Mouse (Mus musculus) heart, postnatal 0 days (tissue): ENCODE results near the gene Slc24a4. TPM values are rescaled to one million over a fixed set of nuclear protein-coding genes. Genes with fewer than 3 reads are reported as not detected.

ENCODE experiments used
- ATAC-seq: fragments of 200-750 bp; cut with Nextera tagmentation; 2 replicates; pipeline ENCODE4 v1.8.0; 2017; ENCODE audit warnings: low read depth, moderate number of reproducible peaks, moderate library complexity; ENCODE audit not compliant: insufficient read depth
- DNase-seq: peaks from one replicate; pipeline ENCODE4 v3.0.0-alpha.2; 2016; ENCODE audit warnings: low spot score
- H3K27ac ChIP-seq: fragments of 300-500 bp; sonication (generic); 2 replicates; pipeline ENCODE4 v1.5.1; 2014; ENCODE audit warnings: low read depth, mild to moderate bottlenecking
- H3K27me3 ChIP-seq: fragments of 300-500 bp; sonication (generic); 2 replicates; pipeline ENCODE4 v1.6.1; 2014; ENCODE audit warnings: low read length, mixed read lengths; ENCODE audit not compliant: control insufficient read depth, insufficient read depth
- H3K36me3 ChIP-seq: fragments of 300-500 bp; sonication (generic); replicated peaks from 2 replicates; pipeline ENCODE4 v1.6.1; 2014; ENCODE audit warnings: low read length, mixed read lengths; ENCODE audit not compliant: control insufficient read depth, insufficient read depth
- H3K4me1 ChIP-seq: fragments of 300-500 bp; sonication (generic); 2 replicates; pipeline ENCODE4 v1.6.1; 2014; ENCODE audit warnings: antibody characterized with exemption; ENCODE audit not compliant: control insufficient read depth, insufficient read depth
- H3K4me2 ChIP-seq: fragments of 300-500 bp; sonication (generic); 2 replicates; pipeline ENCODE4 v1.6.1; 2014; ENCODE audit warnings: low read depth, mild to moderate bottlenecking, low read length, moderate library complexity
- H3K4me3 ChIP-seq: fragments of 300-500 bp; sonication (generic); 2 replicates; pipeline ENCODE4 v1.5.1; 2014; ENCODE audit warnings: low read depth, low read length
- H3K9ac ChIP-seq: fragments of 300-500 bp; sonication (generic); replicated peaks from 2 replicates; pipeline ENCODE4 v1.6.1; 2014; ENCODE audit warnings: low read depth, low read length, mixed read lengths
- H3K9me3 ChIP-seq: fragments of 300-500 bp; sonication (generic); replicated peaks from 2 replicates; pipeline ENCODE4 v1.6.1; 2016; ENCODE audit warnings: low read length; ENCODE audit not compliant: control insufficient read depth
- CTCF ChIP-seq: IDR thresholded peaks from 2 replicates; pipeline ENCODE4 v1.5.1; 2016; ENCODE audit warnings: antibody characterized with exemption, control low read depth, low read depth
- EP300 ChIP-seq: IDR thresholded peaks from 2 replicates; pipeline ENCODE4 v1.6.1; 2016; ENCODE audit warnings: antibody characterized with exemption, low read depth
- WGBS: fragments of 180-500 bp; shearing (Covaris S2); extraction: QIAGEN DNeasy Blood & Tissue Kit; methylation state at CpG from one replicate; pipeline ENCODE4 v1.1.7; 2014; 5-methylcytosine and 5-hydroxymethylcytosine counted together
- polyA plus RNA-seq: library from polyadenylated mRNA; unstranded; fragments of >200 nt; fragmentation: Nextera tagmentation; extraction: Ambion mirVana; gene quantifications from 2 replicates; pipeline ENCODE4 v1.2.1, GENCODE M21; 2015
- total RNA-seq: library from RNA; depleted of rRNA; stranded (reverse); fragments of >200 nt; gene quantifications from 2 replicates; pipeline ENCODE4 v1.2.3, GENCODE M21; 2014; ENCODE audit warnings: low replicate concordance

Gene Slc24a4
- total and polyA plus RNA-seq, 2 experiments from 2014 or later: 0.99 to 2.2 TPM

GRCm38 (mm10) chr12:102108851-102109250 is 19.7 kb upstream of the Slc24a4 start:
- Histone ChIP-seq H3K4me2 (no peak overlapping the region), H3K27me3 (no peaks in the 10 kb centered on the region), H3K4me1 (no peaks in the 10 kb centered on the region), H3K9me3 (no peaks in the 10 kb centered on the region), H3K27ac (no peak overlapping the region), H3K36me3 (no peaks in the 10 kb centered on the region), H3K9ac (no peak overlapping the region), H3K4me3 (no peak overlapping the region)
- ATAC-seq (no peak), DNase-seq (no peak)
- no peak for TF ChIP-seq EP300
- TF ChIP-seq CTCF: no peak

- H3K9ac ChIP-seq: no peak overlapping the region
- no peaks in the 10 kb centered on the region for H3K36me3 ChIP-seq
- no peaks in the 10 kb centered on the region for H3K9me3 ChIP-seq
- H3K4me2 ChIP-seq: no peak overlapping the region
- TF ChIP-seq CTCF: no peak
- ATAC-seq (no peak), DNase-seq (no peak)
- no peaks in the 10 kb centered on the region for H3K4me1 ChIP-seq
- no peaks in the 10 kb centered on the region for H3K27me3 ChIP-seq
- H3K27ac ChIP-seq: no peak overlapping the region
- WGBS: 59% methylated on average over 4 of the region's 4 CpGs
- H3K4me3 ChIP-seq: no peak overlapping the region
Observed at GRCm38 (mm10) chr12:102112491-102112890, 16.0 kb upstream of the Slc24a4 start.

GRCm38 (mm10) chr12:102112901-102113300 is 15.6 kb upstream of the Slc24a4 start:
- DNase-seq (no peak), ATAC-seq (no peak)
- peaks cover 4% of the 10 kb centered on the region for H3K4me1 ChIP-seq
- WGBS: 69% methylated on average over 7 of the region's 7 CpGs
- TF ChIP-seq CTCF: no peak
- TF ChIP-seq EP300: no peak
- H3K4me3 ChIP-seq: no peak overlapping the region
- no peaks in the 10 kb centered on the region for H3K36me3 ChIP-seq
- H3K9me3 ChIP-seq: no peaks in the 10 kb centered on the region
- no peaks in the 10 kb centered on the region for H3K27me3 ChIP-seq
- no peak overlapping the region for H3K4me2 ChIP-seq
- no peak overlapping the region for H3K27ac ChIP-seq
- H3K9ac ChIP-seq: no peak overlapping the region

DNA sequence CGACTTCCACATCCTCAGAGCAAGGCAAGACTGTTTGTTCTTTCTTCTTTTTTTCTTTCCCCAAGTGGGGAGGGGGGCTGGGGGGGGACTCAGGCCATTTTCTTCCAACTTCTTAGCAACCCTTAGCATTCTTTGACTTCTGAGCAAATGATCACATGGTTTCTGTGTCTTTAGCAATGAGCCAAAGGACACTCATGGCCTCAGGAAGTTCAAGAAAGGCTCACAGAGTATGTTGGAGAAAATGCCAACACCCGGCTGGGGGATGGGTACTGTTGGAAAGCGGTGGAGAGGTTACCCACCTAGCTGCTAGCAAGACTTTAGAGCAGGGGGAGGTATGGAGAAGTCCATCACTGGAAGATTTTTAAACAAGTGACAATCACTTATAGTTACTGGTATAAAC is 15.1 kb upstream of the Slc24a4 start:
- no peak for DNase-seq
- Histone ChIP-seq H3K27ac (no peak overlapping the region), H3K9ac (no peak overlapping the region), H3K27me3 (no peaks in the 10 kb centered on the region), H3K9me3 (no peaks in the 10 kb centered on the region), H3K4me1 (peaks cover 9% of the 10 kb centered on the region), H3K4me2 (no peak overlapping the region), H3K36me3 (no peaks in the 10 kb centered on the region), H3K4me3 (no peak overlapping the region)
- 59% methylated on average over 3 of the region's 3 CpGs for WGBS
- ATAC-seq: no peak
- no peak for TF ChIP-seq CTCF
- TF ChIP-seq EP300: no peak

GRCm38 (mm10) chr12:102116580-102116979 is 12.0 kb upstream of the Slc24a4 start:
- Histone ChIP-seq H3K27me3 (no peaks in the 10 kb centered on the region), H3K36me3 (no peaks in the 10 kb centered on the region), H3K9ac (no peak overlapping the region), H3K9me3 (no peaks in the 10 kb centered on the region), H3K4me2 (no peak overlapping the region), H3K4me3 (no peak overlapping the region), H3K27ac (no peak overlapping the region), H3K4me1 (peaks cover 10% of the 10 kb centered on the region)
- DNase-seq (no peak), ATAC-seq (no peak)
- TF ChIP-seq EP300 (no peak), CTCF (no peak)
- WGBS: 75% methylated on average over 3 of the region's 3 CpGs

- H3K4me3 ChIP-seq: no peak overlapping the region
- peaks cover 10% of the 10 kb centered on the region for H3K4me1 ChIP-seq
- ATAC-seq: peak; percentile 36
- H3K9ac ChIP-seq: no peak overlapping the region
- no peak for DNase-seq
- WGBS: 11% methylated on average over 7 of the region's 7 CpGs
- no peak for TF ChIP-seq CTCF
- peak; percentile 51; the same call in 1 of the 2 replicates for TF ChIP-seq EP300
- H3K4me2 ChIP-seq: no peak overlapping the region
- no peaks in the 10 kb centered on the region for H3K9me3 ChIP-seq
- H3K27me3 ChIP-seq: no peaks in the 10 kb centered on the region
- no peak overlapping the region for H3K27ac ChIP-seq
- no peaks in the 10 kb centered on the region for H3K36me3 ChIP-seq
Observed at GRCm38 (mm10) chr12:102118014-102118413, 10.5 kb upstream of the Slc24a4 start.
